Mouse (Mus musculus) bone marrow, adult 2 months (tissue): ENCODE measurements around the gene Col4a2.

Experiments
- CTCF ChIP-seq: fragments of 200-500 bp; IDR thresholded peaks from 2 replicates; pipeline ENCODE4 v1.5.1; 2011; ENCODE audit warnings: low read length, control low read depth; ENCODE audit not compliant: control insufficient read depth, insufficient read depth
- POLR2A ChIP-seq: fragments of 200-500 bp; IDR thresholded peaks from 2 replicates; pipeline ENCODE4 v1.6.1; 2011; ENCODE audit warnings: low read depth, mild to moderate bottlenecking, control low read depth, low read length, borderline replicate concordance; ENCODE audit not compliant: control insufficient read depth

DNA sequence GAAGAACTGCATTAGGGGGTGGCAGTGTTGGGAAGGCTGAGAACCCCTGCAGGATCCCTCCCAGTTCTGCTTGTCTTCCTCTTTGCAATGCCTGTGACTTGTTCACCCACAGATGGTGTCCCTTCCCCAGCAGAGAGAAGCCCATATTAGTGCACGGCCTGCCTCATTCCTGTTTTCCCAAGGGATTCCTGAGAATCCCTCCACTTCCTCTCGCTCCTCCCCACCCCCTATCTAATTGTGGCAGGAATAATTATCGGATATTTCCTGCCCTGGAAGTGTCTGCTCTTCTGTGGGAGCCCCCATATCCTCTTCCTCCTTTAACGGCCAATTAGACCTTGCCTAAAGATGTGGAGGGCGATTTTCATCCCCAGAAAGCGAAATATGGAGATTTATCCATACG lies 67.0 kb downstream of the Col4a2 start:
- no peak for TF ChIP-seq POLR2A
- TF ChIP-seq CTCF = no peak
